Mouse (Mus musculus) neutrophil, adult 5-6 weeks (primary cell): ENCODE results near the gene Gm7879. TPM values are rescaled to one million over a fixed set of nuclear protein-coding genes. Genes with fewer than 3 reads are reported as not detected.
"Not testable (repeated sequence)": the region's sequence is repeated elsewhere in the genome, so short reads cannot be mapped to it uniquely, and the experiment has no call there.

Experiments used
- ATAC-seq: fragments of 151-379, 151-347 bp; 2 replicates; pipeline ENCODE4 v1.8.0; 2017; ENCODE audit warnings: mild to moderate bottlenecking, moderate TSS enrichment; ENCODE audit not compliant: insufficient number of reproducible peaks, poor library complexity, low FRiP score, severe bottlenecking; ENCODE audit errors: extremely low read depth
- total RNA-seq: library from RNA; stranded (forward); fragments of 200-1000 nt; gene quantifications from 2 replicates; pipeline ENCODE4 v1.2.3, GENCODE M21; 2017

Gene Gm7879
- total RNA-seq: 2.6 and 3.2 TPM in 2 replicates

DNA sequence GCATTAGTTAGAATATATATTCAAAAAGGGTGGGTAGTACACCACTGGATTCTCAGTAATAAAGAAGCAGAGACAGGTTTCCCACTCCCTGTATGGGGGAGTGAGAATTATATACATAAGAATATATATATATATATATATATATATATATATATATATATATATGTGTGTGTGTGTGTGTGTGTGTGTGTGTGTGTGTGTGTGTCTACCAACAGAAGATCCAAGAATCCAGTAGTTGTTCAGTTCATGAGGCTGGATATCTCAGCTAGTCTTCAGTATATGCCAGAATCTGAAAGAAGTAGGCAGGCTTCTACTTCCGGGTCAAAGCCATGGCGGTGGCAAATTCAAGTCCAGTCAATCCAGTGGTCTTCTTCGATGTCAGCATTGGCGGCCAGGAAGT, at the start of gene Gm7879:
Gene Gm7879, plus strand, starts transcription at position 301 of the 400 bp plus-strand sequence.
- ATAC-seq: not testable (repeated sequence)

GRCm38 (mm10) chr5:43863642-43864041, 49.3 kb upstream of the Gm7879 start:
- no peak for ATAC-seq

DNA sequence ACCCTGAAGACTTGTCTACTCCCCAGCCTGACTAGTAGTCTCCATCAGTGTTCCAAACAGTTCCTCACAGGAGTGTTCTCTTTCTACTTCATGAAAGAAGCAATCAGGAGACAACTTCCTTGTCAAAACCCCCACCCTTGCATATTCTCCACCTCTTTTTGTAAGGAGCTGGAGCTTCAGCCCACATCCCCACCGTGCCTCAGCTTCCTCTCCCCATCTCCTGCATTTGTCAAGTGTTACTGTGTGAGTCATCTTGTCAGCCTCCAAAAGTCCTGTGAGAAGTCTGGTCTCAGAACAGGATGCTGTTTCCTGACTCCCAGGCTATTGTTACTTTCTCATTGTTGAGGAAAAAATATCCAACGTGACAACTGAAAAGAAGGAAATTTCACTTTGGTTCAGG, 47.6 kb upstream of the Gm7879 start:
- no peak for ATAC-seq

DNA sequence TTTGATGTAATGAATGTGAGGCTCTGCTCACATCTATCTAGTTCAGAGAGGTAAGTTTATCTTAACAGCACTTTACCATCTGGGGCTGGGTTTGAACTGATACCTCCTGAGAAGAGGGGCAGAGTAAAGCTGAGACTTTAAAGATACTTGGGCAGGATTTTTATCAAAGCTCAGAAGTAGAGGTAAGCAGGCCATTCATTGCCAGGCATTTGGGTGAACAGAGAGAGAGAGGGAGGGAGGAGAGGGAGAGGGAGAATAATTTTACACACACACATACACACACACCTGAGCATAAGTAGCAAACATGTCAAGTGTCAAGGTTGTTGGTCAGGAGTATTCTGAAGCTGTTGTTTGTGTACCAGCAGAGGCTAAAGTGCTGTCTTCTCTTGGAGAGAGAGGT, 44.7 kb upstream of the Gm7879 start, which contains the start of gene Cd38:
Gene Cd38, plus strand, starts transcription at position 301 of the 400 bp plus-strand sequence.
- no peak for ATAC-seq

GRCm38 (mm10) chr5:43868711-43869600, 44.0 kb upstream of the Gm7879 start:
- ATAC-seq: peak; percentile 28

GRCm38 (mm10) chr5:43871845-43872244, 41.1 kb upstream of the Gm7879 start:
- ATAC-seq: peak; percentile 52; the same call in 1 of the 2 replicates

DNA sequence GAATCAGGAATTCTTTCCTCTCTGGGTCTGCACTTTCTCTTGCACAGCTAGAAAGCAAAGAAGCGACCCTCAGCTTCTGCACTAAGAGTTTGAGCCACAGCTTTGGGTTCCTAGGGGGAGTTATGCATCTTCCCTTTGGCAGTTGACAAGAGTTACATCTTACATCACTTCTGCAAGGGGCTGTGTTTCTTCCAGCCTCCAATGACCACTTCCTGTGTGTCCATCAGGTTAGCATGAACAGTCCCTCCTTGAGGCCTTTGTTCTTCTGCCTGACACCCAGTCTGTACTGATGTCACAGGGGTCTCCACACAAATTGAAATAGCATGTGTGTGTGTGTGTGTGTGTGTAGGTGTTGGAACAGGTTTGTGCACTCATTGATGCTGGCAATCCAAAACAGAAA, 40.3 kb upstream of the Gm7879 start:
- ATAC-seq: no peak

DNA sequence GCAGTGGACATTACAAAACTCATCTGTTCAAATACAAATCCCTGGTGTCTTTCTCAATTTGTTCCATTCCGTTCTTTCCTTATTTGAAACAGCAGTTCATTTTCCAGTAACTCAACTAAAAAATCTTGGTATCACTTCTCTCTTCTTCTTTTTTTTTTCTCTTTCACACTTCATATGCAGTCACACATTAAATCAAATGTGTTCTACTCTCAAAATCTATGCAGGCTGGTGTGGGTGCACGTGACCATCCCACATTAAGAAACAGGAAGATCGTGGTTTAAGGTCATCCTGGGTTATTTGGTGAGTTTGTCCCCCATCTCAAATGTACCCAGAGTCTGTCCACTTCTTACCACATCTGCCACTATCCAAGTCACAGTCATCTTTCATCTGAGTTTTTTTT, 30.9 kb upstream of the Gm7879 start:
- ATAC-seq: peak; percentile 33; the same call in 1 of the 2 replicates

- peak; percentile 84 for ATAC-seq
Measured at GRCm38 (mm10) chr5:43885060-43885820, 27.7 kb upstream of the Gm7879 start.

DNA sequence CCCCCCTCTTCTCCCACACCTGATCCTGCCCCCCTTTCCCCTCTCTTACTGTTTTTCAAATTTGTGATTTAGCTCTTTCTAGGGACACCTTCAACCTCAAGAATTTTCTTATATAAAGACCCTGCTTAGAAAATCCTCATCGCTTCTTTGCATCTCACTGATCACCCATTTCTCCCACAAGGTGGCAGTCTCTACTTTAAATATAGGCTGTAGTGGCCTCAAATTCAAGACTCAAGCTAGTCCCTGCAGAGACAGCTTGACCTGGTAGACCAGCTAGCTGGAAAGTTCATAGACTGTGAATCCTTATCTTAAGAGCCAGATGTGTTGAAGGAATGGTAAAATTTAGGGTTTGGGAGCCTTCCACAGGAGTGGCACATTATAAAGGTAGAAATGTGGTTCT, 20.6 kb upstream of the Gm7879 start:
- peak; percentile 69; the same call in 1 of the 2 replicates for ATAC-seq

DNA sequence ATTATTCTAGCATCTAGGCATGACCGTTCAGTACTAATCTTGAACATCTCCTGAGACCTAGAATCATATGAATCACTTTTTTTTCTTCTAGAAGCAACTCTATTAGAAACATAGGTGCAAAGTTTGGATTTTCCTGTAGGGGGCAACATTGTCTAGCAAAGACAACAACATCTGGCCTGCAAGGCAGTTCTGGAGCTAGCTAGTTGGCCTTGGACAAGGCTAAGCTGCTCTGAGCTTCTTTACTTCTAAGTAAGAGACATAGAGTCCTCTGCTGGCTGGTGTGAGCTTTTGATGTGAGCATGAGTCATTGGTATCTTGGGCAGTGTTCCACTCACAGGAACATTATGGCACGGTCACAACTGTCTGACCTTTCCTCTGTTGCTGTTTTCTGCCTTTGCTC, 18.8 kb upstream of the Gm7879 start:
- peak; percentile 81 for ATAC-seq

DNA sequence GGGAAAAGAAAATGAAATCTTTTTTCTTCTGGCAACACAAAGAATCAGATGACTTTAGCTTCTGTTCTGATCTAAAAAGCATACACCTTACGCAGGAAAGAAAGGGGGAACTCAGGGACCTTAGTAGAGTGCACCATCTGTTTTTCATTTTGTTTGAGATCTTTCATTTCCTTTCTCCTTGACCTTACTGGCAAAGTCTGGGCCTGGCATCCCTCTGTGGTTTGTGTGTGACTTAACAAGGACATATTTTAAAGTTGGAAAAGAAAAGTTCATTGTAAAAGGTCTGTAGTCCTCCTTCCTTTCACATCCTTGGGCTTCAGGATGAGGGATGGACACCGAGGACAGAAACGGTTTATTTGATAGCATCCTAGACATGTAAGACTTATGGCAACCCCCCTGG, 17.0 kb upstream of the Gm7879 start:
- no peak for ATAC-seq

- ATAC-seq: no peak
Measured at GRCm38 (mm10) chr5:43904685-43905084, 8.3 kb upstream of the Gm7879 start.

- ATAC-seq: no peak
Measured at GRCm38 (mm10) chr5:43909213-43909612, 3.7 kb upstream of the Gm7879 start.

DNA sequence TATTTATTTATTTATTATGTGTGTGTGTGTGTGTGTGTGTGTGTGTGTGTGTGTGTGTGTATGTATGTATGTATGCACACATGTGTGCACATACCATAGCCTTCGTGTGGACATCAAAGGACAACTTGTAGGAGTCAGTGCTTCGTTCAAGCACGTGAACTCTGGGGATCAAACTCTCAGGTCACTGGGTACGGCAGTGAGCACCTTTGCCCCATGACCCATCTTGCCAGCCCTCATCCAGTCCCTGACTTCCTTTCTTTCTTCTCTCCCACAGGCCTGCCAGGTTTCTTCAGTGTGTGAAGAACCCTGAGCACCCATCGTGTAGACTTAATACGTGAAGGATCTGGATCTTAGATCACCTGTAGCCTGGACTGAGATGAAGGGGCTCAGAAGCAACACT, 2.9 kb upstream of the Gm7879 start:
- no peak for ATAC-seq

- 0 out of 2 replicates have a peak, but pooled peaks have one; percentile 26 for ATAC-seq
Measured at GRCm38 (mm10) chr5:43915261-43915886, 2.4 kb downstream of the Gm7879 start.

GRCm38 (mm10) chr5:43921877-43922276, 8.9 kb downstream of the Gm7879 start:
- ATAC-seq: no peak

DNA sequence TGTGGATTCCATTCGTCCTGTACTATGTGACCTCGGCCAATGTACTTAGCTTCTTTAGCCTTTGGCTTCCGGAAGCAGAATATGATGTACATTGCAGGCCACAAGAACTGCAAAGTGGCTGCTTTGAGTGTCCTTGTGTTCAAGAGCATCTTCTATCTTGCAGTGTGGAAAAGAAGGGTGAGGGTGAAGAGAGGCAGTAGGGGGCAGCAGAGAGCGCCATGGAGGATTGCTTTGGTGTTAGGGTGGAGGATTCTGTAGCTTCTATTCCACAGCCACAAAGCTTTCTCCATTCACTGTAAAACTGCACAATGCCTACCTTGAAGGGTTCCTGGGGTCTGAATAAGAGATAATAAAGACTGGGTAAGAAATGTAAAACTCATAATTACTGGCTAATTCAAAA, 11.0 kb downstream of the Gm7879 start:
- peak; percentile 90 for ATAC-seq

- no peak for ATAC-seq
Measured at GRCm38 (mm10) chr5:43927729-43928128, 14.8 kb downstream of the Gm7879 start.
